7 mouse cellular contexts compared by ENCODE assay signal in genomic region chr1:153424770-153425584, GRCm38 (mm10). TPM values are rescaled to one million over a fixed set of nuclear protein-coding genes. Genes with fewer than 3 reads are reported as not detected.
DNase-seq lines count a peak whose midpoint lies in the region; ATAC-seq and TF ChIP-seq lines count a peak whose summit lies in the region.

Gene Shcbp1l, plus strand, starts transcription at chr1:153425162.

- H3K9ac ChIP-seq in embryonic facial prominence, embryonic 13.5 days = peak within 1 kb of the TSS; percentile 61
- H3K9ac ChIP-seq in limb, embryonic 11.5 days (ENCODE audit: low read length) = peak within 1 kb of the TSS; percentile 45; the same call in 1 of the 2 replicates
- H3K9ac ChIP-seq in midbrain, embryonic 13.5 days (replicated peaks) = peak within 1 kb of the TSS; percentile 71

- H3K4me2 ChIP-seq in embryonic facial prominence, embryonic 13.5 days = peak within 1 kb of the TSS; percentile 98
- H3K4me2 ChIP-seq in limb, embryonic 11.5 days (ENCODE audit: low read depth, severe bottlenecking) = peak within 1 kb of the TSS; percentile 98
- H3K4me2 ChIP-seq in midbrain, embryonic 13.5 days (replicated peaks) = peak within 1 kb of the TSS; percentile 93

- H3K4me1 ChIP-seq in bone marrow, adult 2 months (ENCODE audit: control insufficient read depth, insufficient read depth, low read length) = no peaks in the 10 kb centered on the region
- peaks cover 15% of the 10 kb centered on the region for H3K4me1 ChIP-seq in embryonic facial prominence, embryonic 13.5 days
- H3K4me1 ChIP-seq in kidney, adult 2 months (ENCODE audit: control insufficient read depth, insufficient read depth, low read length) = peaks cover 4% of the 10 kb centered on the region; the same call in 1 of the 2 replicates
- H3K4me1 ChIP-seq in limb, embryonic 11.5 days (ENCODE audit: control insufficient read depth, insufficient read depth, low read length) = 0 out of 2 replicates have a peak, but pooled peaks cover 2% of the 10 kb centered on the region
- H3K4me1 ChIP-seq in midbrain, embryonic 13.5 days (replicated peaks) = peaks cover 13% of the 10 kb centered on the region
- peaks cover 17% of the 10 kb centered on the region for H3K4me1 ChIP-seq in spleen, adult 2 months (ENCODE audit: control insufficient read depth, insufficient read depth, insufficient read length)

- TF ChIP-seq POLR2A in bone marrow, adult 2 months (IDR thresholded peaks at IDR 0.05; ENCODE audit: borderline replicate concordance, control insufficient read depth, low read depth, low read length) = peak; percentile 27; the same call in 1 of the 2 replicates
- no peak for TF ChIP-seq POLR2A in kidney, adult 2 months (IDR thresholded peaks at IDR 0.05; ENCODE audit: low read depth, low read length)
- TF ChIP-seq POLR2A in spleen, adult 2 months (IDR thresholded peaks at IDR 0.05; ENCODE audit: low read depth, low read length) = peak; percentile 14; the same call in 1 of the 2 replicates

- peak; percentile 71 for ATAC-seq in embryonic facial prominence, embryonic 13.5 days (ENCODE audit: insufficient number of reproducible peaks, insufficient read depth, low FRiP score, low TSS enrichment, low read depth)
- ATAC-seq in limb, embryonic 11.5 days (ENCODE audit: insufficient number of reproducible peaks, low FRiP score, low TSS enrichment, low read depth) = peak; percentile 87
- ATAC-seq in midbrain, embryonic 13.5 days = peak; percentile 89

- H3K27me3 ChIP-seq in embryonic facial prominence, embryonic 13.5 days = peaks cover 29% of the 10 kb centered on the region
- no peaks in the 10 kb centered on the region for H3K27me3 ChIP-seq in kidney, adult 2 months (replicated peaks; ENCODE audit: control insufficient read depth, insufficient read depth, low read length)
- H3K27me3 ChIP-seq in limb, embryonic 11.5 days (ENCODE audit: control insufficient read depth, insufficient read depth, low read length) = peaks cover 10% of the 10 kb centered on the region
- H3K27me3 ChIP-seq in midbrain, embryonic 13.5 days = peaks cover 25% of the 10 kb centered on the region
- H3K27me3 ChIP-seq in spleen, adult 2 months (ENCODE audit: control insufficient read depth, insufficient read depth, low read length) = no peaks in the 10 kb centered on the region

- H3K9me3 ChIP-seq in embryonic facial prominence, embryonic 13.5 days = 0 out of 2 replicates have a peak, but pooled peaks cover 5% of the 10 kb centered on the region
- no peaks in the 10 kb centered on the region for H3K9me3 ChIP-seq in limb, embryonic 11.5 days (ENCODE audit: control insufficient read depth, low read length)
- H3K9me3 ChIP-seq in midbrain, embryonic 13.5 days = no peaks in the 10 kb centered on the region

- no peaks in the 10 kb centered on the region for H3K36me3 ChIP-seq in embryonic facial prominence, embryonic 13.5 days
- H3K36me3 ChIP-seq in kidney, adult 2 months (ENCODE audit: control insufficient read depth, insufficient read depth, low read length) = no peaks in the 10 kb centered on the region
- H3K36me3 ChIP-seq in limb, embryonic 11.5 days (ENCODE audit: control insufficient read depth, insufficient read depth, low read length) = no peaks in the 10 kb centered on the region
- no peaks in the 10 kb centered on the region for H3K36me3 ChIP-seq in midbrain, embryonic 13.5 days
- no peaks in the 10 kb centered on the region for H3K36me3 ChIP-seq in spleen, adult 2 months (ENCODE audit: control insufficient read depth, insufficient read depth, low read length)

- peak; percentile 49 to 64 for DNase-seq in heart, adult 18-20 months
- DNase-seq in kidney, adult 2 months = peak; percentile 51
- DNase-seq in limb, embryonic 11.5 days (ENCODE audit: low spot score) = peak; percentile 77
- DNase-seq in spleen, adult 2 months (ENCODE audit: low read depth in 1 of 2, low spot score in 2 of 2) = peak; percentile 59 to 77

- H3K4me3 ChIP-seq in bone marrow, adult 2 months (replicated peaks; ENCODE audit: control insufficient read depth, low read depth, low read length) = peak within 1 kb of the TSS; percentile 68
- peak within 1 kb of the TSS; percentile 54 for H3K4me3 ChIP-seq in embryonic facial prominence, embryonic 13.5 days
- H3K4me3 ChIP-seq in kidney, adult 2 months (ENCODE audit: insufficient read depth, low read depth, low read length) = peak within 1 kb of the TSS; percentile 47
- H3K4me3 ChIP-seq in limb, embryonic 11.5 days (ENCODE audit: low read depth, low read length) = peak within 1 kb of the TSS; percentile 42
- peak within 1 kb of the TSS; percentile 55 for H3K4me3 ChIP-seq in midbrain, embryonic 13.5 days (replicated peaks)
- peak within 1 kb of the TSS; percentile 55 for H3K4me3 ChIP-seq in spleen, adult 2 months (ENCODE audit: extremely low read depth, insufficient read depth, insufficient read length)

- H3K27ac ChIP-seq in bone marrow, adult 2 months (ENCODE audit: control insufficient read depth, insufficient read depth, low read depth, low read length, poor library complexity) = peak within 1 kb of the TSS; percentile 1
- H3K27ac ChIP-seq in embryonic facial prominence, embryonic 13.5 days = no peak within 1 kb of the TSS
- no peak within 1 kb of the TSS for H3K27ac ChIP-seq in kidney, adult 2 months (ENCODE audit: insufficient read depth, low read depth, low read length)
- H3K27ac ChIP-seq in limb, embryonic 11.5 days (replicated peaks; ENCODE audit: low read depth, low read length) = no peak within 1 kb of the TSS
- peak within 1 kb of the TSS; percentile 9; the same call in 1 of the 2 replicates for H3K27ac ChIP-seq in midbrain, embryonic 13.5 days
- peak within 1 kb of the TSS; percentile 36; the same call in 1 of the 2 replicates for H3K27ac ChIP-seq in spleen, adult 2 months (ENCODE audit: insufficient read depth, low read length)

- TF ChIP-seq CTCF in bone marrow, adult 2 months (IDR thresholded peaks at IDR 0.05; ENCODE audit: control insufficient read depth, insufficient read depth, low read length) = no peak
- no peak for TF ChIP-seq CTCF in kidney, adult 2 months (conservative IDR thresholded peaks at IDR 0.05; ENCODE audit: insufficient read depth, insufficient read length, low read depth, low read length)
- TF ChIP-seq CTCF in spleen, adult 2 months (IDR thresholded peaks at IDR 0.05; ENCODE audit: extremely low read depth, insufficient read depth, insufficient read length, insufficient replicate concordance) = no peak

- WGBS in bone marrow, adult 2 months = 5% methylated on average over 60 of the region's 60 CpGs
- WGBS in embryonic facial prominence, embryonic 13.5 days = 2% methylated on average over 53 of the region's 60 CpGs
- 10% methylated on average over 59 of the region's 60 CpGs for WGBS in kidney, adult 2 months
- 2% methylated on average over 58 of the region's 60 CpGs for WGBS in limb, embryonic 11.5 days
- WGBS in midbrain, embryonic 13.5 days = 3% methylated on average over 60 of the region's 60 CpGs
- WGBS in spleen, adult 2 months = 5% methylated on average over 60 of the region's 60 CpGs

RNA-seq across cellular contexts. Expression of gene Shcbp1l, which starts in this region (rescaled TPM):
- polyA plus RNA-seq in bone marrow, adult 2 months (2011; ENCODE audit: insufficient read depth, insufficient read length, low replicate concordance, missing spikeins) = 0.74 and 1.1 TPM in 2 replicates
- 0.36 and 0.58 TPM in 2 replicates for polyA plus RNA-seq in embryonic facial prominence, embryonic 13.5 days (2015; fragmentation: Nextera tagmentation; extraction: Ambion mirVana)
- total RNA-seq in heart, adult 18-20 months (2021) = not detected
- polyA plus RNA-seq in kidney, adult 2 months (2012; rRNA removed) = 0.04 and 0.06 TPM in 2 replicates
- 0.23 and 0.27 TPM in 2 replicates for polyA plus RNA-seq in limb, embryonic 11.5 days (2014; fragmentation: Nextera tagmentation; extraction: Ambion mirVana)
- polyA plus RNA-seq in midbrain, embryonic 13.5 days (2015; fragmentation: Nextera tagmentation; extraction: Ambion mirVana) = 0.27 and 0.35 TPM in 2 replicates
- 0.49 and 0.67 TPM in 2 replicates for polyA plus RNA-seq in spleen, adult 2 months (2012; rRNA removed)

Comparison
In these comparisons a context has a peak if more than half of its experiments do, and no peak if none do; other contexts are left out.
1. Peak in ATAC-seq, H3K4me3 ChIP-seq, H3K9ac ChIP-seq and H3K4me2 ChIP-seq in embryonic facial prominence, embryonic 13.5 days; RNA of the gene not detected or under 1 TPM.
2. Peak in DNase-seq in heart, adult 18-20 months; RNA of the gene not detected or under 1 TPM.
3. Peak in DNase-seq and H3K4me3 ChIP-seq in kidney, adult 2 months; RNA of the gene not detected or under 1 TPM.
4. Peak in DNase-seq, ATAC-seq, H3K4me3 ChIP-seq, H3K9ac ChIP-seq and H3K4me2 ChIP-seq in limb, embryonic 11.5 days; RNA of the gene not detected or under 1 TPM.
5. Peak in ATAC-seq, H3K4me3 ChIP-seq, H3K27ac ChIP-seq, H3K9ac ChIP-seq and H3K4me2 ChIP-seq in midbrain, embryonic 13.5 days; RNA of the gene not detected or under 1 TPM.
6. Peak in DNase-seq, H3K4me3 ChIP-seq and H3K27ac ChIP-seq in spleen, adult 2 months; RNA of the gene not detected or under 1 TPM.